Mouse (Mus musculus) T-helper 1 cell (primary cell): ENCODE measurements around the gene Gm44965.
"Not testable (repeated sequence)": the region's sequence is repeated elsewhere in the genome, so short reads cannot be mapped to it uniquely, and the experiment has no call there.

Experiments
- in situ Hi-C: fragments of 300-600 bp; cut with MboI, MseI; formaldehyde crosslinking; loops from one replicate; pipeline ENCODE4 v1.15.1; 2025; ENCODE audit warnings: high pct_unique_total_duplicates

Gm44965 gene

DNA sequence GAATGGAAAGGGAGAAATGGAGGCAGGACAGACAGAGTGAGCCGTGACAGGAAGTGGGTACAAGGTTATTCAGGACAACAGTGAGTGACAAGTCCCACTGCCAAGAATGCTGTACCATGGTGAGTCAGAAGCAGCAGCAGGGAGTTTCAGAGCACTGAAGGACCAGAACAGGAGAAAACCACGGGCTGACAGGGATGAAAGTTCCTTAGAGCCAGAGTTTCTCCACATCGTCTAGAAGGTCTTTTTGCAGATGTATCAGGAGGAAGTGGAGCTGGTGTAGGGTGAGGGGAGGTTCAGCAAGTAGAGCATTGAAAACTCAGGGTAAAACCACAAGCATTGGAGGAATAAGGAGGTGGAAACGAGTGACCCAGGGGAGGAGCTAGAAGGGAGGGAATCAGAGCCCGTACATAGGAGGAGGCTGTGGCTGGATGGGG, 14.5 kb upstream of the Gm44965 start:
- in situ Hi-C loops, result no loop called here

DNA sequence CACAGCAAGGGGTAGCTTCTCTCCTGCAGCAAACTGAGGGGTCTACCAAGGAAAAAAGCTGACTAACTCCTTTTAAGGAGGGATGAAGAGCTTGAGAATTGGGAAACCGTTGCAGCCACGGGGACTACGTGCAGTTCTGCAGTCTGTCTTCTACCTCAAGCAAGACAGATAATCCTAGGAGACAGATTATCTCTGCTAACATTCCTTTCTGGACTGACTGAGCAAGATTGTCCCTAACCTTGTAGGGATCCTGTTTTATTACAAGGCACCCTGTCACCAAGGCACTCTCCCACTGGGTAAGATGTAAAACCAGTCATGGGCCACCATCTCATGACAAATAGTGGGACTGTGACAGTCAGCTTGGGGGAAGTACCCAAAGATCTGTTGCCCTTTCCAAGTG, 12.5 kb upstream of the Gm44965 start:
- in situ Hi-C loops, result no loop called here

DNA sequence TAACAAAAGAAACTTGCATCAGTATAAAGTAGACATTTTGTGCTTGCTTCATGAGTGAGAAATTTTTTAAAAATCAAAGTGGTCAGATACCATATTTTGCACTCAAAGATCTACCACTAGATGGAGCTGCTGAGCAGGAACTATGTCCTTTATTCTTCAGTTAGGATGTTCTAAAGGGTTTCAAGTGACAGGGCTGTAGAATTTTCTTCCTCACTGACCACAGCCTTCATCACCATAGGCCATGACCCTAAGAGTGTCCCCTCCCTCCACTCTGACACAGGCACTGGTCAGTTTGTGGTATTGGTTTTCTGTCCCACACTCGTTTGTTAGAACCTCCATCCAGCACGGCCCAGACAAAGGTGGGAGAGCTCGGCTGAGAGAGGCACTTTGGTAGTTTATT, 11.7 kb upstream of the Gm44965 start:
- in situ Hi-C loops, result no loop called here

DNA sequence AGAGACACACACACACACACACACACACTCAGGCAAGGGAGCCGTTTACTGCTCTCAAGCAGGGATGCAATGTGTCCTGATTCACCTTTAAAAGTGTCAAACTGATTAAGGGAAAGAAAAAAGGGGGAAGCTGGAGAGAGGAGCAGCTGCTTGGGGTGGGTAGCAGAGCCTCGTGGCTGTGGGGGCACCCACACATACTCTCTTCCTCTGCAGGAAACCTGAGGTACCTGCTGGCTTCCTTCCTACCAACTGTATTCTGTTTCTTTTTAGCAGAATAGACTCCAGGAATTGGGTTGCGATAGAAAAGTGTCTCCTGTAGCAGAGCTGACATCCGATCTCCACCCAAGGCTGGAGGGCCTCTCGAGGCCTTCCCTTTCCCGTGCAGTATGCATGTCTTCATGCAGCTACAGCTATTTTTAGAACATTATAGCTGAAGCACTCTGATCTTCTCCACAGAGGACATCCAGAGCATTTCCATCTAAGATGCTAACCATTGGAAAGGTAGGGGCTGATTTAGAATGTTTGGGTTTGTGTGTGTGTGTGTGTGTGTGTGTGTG, 4.5 kb upstream of the Gm44965 start, which contains the start of gene Gm45021:
Gm45021 (plus strand) TSS at position 417 of the 557 bp plus-strand sequence.
- in situ Hi-C loops, result loop anchor here (5.0 kb wide), 1 partner anchor 77 kb away; no protein-coding TSS in a partner anchor

DNA sequence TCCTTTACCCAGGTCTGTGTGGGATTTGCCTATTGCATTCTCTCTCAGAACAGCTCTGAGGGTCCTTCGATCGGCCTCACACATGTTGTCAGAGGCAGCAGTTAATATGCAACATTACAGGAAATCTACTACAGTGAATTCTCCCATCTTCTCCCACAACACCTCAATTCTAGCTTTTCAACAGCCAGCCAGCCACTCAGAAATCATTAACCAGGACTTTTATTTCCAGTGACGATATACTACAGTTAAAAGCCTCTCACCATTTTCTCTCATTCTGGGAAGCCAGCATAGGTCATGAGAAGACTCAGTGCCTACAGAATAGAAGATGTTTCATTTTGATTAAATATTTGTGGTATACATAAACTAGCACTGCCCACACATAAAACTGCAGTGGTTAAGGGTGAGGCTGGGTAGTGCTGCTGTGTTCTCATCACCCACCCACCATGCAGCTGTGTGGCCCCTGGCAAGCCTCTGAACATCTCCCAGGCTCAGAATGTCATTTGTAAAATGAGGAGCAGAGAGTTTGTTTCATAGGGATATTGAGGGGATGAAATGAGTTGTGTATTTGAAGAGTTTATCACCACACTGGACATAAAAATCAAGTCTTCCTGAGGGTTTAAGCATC, 2.4 kb upstream of the Gm44965 start:
- in situ Hi-C loops, result no loop called here

DNA sequence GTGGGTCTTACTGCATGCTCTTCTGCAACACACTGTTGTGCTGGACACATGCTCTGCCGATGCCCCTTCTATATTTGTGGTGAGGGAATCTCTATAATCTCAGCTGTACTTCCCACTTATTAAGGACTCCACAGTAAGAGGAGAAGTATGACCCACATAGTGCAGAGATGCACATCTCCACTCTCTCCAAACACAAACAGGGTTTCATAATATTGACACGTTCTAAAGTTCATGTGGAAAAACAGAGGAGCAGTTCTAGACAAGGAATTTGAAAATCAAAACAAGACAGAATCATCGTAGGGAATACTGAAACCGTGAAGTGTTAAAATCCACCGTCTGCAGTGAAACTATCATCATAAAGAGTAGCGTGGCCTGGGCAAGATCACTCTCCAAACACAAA, 1.9 kb upstream of the Gm44965 start:
- in situ Hi-C loops, result no loop called here

DNA sequence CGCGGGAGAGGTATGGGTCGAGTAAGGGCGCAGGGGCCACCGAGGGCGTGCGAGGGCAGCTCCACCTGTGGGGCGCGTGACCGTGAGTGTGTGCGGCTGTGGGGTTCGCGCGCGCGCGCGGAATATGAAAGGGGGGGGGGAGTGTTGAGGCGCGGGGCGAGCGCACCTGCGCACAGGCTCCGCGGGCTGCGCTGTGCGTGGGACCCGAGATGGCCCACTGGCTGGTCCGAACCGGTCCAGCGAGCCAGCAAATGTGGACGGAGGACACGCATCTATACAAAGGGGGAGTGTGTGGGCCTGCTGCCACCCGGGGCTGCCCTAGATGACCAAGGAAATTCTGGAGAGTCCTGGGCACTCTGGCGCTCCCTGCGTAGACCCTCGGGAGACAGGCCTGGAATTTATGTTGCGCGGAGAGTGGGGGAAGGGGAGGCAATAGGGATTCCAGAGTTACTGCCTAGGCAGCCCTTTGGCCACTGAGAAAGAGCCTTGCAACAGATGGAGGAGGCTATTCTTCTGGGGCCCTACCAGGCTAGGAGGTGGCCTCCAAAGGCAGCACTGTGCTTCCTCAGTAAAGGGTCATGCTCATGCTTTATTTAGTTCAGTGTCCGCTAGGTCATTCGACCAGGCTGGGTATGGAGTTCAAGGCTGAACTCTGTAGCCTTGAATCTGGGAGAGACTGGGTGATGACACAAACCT, 450 bp downstream of the Gm44965 start:
- in situ Hi-C loops, result no loop called here

DNA sequence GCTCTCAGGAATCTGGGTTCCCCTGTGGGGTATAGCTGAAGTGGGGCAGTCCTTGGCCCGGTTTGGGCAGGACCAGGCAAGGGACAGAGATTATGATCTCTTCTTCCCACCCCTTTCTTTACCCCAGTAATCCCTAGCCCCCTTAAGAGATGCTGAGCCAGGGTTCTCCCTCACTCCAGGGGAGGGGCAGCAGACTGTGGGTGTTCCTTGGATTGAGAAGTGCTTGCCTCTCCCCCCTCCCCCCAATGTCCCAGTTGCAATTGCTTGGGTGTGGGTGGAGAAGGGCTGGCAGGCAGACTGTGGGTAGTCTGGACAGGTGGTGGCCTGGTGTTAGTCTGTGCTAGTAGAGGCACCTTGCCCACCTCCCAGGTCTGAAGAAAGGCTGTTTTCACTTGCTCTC, 1.5 kb downstream of the Gm44965 start:
- in situ Hi-C loops, result no loop called here

DNA sequence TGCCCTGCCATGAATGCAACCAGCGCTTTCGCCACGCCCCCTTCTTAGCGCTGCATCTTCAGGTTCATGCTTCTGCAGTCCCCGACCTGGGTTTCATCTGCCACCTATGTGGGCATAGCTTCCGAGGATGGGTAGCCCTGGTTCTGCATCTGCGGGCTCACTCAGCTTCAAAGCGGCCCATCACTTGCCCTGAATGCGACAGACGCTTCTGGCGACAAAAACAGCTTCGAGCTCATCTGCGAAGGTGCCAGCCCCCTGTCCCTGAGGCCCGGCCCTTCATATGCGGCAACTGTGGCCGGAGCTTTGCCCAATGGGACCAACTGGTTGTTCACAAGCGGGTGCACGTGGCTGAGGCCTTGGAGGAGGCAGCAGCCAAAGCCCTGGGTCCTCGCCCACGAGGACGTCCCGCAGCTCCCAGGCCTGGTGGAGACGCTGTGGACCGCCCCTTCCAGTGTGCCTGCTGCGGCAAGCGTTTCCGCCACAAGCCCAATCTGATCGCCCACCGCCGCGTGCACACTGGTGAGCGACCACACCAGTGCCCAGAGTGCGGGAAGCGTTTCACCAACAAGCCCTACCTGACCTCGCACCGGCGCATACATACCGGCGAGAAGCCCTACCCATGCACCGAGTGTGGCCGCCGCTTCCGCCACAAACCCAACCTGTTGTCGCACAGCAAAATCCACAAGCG, 2.9 kb downstream of the Gm44965 start:
- in situ Hi-C loops, result no loop called here

DNA sequence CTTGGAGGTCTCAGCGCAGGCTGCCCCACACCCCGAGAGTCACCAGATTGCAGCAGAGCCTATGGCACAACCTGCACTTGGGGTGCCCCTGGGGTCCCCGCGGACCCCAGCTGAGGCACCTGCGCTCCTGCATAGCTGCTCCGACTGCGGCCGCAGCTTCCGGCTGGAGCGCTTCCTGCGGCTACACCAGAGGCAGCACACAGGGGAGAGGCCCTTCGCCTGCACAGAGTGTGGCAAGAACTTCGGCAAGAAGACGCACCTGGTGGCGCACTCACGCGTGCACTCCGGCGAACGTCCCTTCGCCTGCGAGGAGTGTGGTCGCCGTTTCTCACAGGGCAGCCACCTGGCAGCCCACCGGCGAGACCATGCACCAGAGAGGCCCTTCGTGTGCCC, 3.5 kb downstream of the Gm44965 start:
- in situ Hi-C loops, result no loop called here

DNA sequence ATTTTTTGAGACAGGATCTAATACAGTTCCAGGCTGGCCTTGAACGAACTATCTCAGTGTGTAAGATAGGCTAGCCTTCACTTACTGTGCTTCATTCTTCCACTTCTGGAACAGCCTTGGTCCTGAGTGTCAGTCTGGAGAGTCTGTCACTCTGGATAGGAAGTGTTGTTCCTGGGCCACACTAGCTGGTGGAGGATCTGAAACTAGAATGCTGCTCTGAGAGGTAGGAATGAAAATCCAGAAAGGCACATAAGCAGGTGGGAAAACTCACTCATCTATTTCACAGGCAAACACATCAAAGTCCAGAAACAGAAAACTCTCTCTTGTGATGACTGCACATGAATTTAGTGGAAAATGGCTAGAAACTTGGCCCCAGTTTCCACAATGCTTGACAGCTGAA, 6.9 kb downstream of the Gm44965 start:
- in situ Hi-C loops, result no loop called here

DNA sequence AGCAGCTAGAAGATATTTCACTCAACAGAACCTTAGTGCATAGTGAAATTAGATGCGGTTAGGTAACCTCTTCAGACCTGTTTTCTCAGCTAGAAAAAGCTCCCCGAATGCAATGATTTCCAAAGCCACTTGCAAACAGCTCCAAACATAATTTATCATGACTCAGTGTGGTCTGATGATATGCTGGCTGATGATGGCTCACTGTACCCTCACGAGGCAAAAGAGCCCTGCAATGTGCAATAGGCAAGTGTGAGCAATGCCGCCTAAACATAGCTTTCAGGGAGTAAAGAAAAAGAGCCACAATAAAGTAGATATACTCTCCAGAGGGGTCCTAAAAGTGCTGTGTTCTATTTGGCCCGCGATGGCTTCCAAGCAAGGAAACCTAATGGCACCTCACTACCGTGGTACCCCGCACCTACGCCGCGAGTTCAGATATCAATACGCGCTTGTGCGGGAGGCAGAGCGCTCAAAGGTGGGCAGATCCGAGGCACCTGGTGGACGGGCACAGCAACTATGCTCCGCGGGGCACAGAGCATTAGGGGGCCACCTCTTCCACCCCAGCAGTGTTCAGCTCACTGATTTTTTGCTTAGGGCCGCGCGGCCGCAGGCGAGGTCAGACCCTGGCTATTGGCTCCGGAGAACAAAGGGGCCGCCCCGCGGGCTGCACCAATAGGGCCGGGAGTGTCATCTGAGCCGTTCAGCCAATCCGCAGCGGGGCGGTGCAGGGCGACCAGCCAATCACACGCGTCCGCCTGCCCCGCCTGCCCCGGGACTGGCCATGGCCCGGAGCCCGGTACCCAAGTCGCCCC, 7.7 kb downstream of the Gm44965 start, which contains the start of gene Zfp775:
Zfp775 (plus strand) TSS at position 793 of the 809 bp plus-strand sequence.
- in situ Hi-C loops, result no loop called here

DNA sequence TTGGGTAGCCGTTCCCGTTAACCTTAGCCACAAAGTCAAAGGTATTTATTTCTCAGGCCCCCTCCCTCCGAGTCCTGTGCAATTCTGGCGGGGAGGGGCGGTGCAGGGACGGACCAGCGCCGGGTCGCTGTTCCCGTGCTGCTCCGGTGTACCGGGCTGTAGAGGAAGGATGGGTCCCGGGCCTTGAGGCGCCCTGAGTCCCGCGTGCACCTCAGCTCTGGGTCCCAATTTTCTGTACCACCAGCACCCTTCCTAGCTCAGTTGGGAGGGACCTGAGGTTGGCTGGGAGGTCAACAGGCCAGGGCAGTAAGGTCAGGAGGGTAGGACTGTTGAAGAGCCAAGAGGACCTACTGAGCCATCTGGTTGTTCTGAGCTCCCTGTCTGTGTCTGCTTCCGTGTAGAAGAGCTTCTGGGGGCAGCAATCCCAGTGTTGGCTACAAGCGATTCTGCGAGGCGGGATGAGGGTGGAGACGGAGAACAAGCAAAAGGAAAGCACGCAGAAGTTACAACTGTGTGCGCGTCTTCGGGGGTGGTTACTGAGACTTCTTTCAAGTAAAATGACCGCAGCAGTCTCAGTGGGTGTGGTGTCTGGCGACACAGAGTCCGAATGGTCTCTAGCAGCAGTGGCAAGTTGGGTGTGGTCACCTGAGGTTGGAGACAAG, 8.5 kb downstream of the Gm44965 start:
- in situ Hi-C loops, result no loop called here

DNA sequence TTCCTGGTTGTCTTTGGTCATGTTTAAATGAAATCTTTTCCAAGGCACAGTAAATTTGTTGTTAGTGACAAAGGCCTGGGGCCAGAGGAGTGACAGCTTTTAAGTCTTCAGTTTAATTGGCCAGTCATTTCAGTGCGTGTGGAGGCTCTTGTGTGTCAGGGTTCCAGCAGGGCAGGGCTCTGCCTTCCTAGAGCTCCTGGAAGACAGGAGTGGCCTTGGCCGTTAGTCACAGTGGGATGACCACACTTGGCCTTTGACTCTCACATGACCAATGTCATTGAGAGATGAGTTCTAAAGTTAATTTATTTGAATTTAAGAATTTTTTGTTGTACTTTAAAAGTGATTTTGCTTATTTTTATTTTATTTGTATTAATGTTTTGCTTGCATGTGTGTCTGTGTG, 14.4 kb downstream of the Gm44965 start:
- in situ Hi-C loops, result no loop called here

DNA sequence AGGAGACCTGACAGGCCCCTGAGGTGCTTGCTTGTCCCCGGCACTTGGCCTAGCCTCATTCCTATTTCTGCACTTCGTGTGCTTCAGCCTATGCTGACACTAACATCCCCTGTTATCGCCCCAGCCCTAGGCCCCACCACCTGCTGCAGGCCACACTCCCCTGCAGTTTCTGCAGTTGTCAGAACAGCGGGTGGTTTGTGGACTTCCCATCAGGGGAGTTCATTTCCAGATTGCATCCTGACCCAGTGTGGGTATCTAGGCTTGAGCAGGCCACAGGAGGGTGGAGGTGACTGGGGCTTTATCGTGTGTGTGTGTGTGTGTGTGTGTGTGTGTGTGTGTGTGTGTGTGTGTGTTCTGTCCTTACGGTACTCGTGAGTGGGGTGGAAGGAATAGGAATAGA, 15.8 kb downstream of the Gm44965 start:
- in situ Hi-C loops, result no loop called here

DNA sequence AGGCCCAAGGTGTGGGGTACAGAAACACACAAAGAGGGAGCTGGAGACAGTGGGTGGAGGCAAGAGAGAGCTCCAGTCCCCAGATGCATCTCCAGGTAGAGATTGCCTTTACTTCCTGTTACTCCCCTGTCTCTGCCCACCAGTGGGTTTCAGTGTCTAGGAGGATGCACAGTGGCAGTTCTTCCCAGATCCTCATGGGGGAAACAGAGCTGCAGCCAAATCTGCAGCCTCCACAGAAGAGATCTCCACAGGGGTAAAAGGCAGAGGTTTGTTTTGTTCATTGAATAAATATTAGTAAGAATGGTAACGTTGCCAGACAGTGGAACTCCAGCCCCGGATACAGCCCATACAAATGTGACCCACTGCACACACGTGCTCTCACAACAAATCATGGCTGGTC, 16.9 kb downstream of the Gm44965 start:
- in situ Hi-C loops, result no loop called here

DNA sequence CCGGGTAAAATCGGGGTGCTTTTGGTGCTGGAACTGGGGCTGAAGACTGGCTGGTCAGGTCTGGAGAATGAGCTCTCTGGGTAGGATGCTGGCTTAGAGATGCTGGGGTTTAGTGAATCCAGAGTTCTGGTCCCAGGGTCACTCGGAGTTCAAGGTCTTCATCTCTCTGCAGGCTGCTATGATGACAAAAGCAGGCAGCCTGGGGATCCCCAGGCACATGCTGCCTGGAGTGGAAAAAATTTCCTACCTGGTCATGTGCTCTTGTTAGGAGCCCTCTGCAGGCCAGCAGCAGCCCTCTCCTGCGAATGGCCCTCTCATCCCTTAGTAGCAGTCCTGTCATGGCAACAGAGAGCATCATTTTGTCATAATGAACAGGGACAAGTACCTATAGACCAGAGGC, 19.7 kb downstream of the Gm44965 start:
- in situ Hi-C loops, result no loop called here

DNA sequence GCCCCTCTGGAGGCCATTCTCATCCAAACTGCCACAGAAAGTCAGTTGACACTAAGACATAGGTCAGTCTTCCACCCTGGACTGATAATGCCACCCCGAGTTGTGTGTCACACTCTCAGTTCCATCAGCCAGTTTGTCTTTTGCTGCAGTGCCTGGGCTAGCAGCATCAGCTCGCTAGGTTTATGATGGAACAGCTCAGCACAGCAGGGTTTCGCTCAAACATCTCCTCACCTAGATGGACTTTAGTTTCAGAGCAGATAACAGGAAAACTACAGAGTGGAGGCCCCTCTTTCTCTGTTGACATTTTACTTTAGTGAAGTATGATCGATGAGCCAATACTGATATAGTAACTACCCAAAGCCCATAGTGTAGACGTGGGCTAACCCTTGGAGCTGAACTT, 21.0 kb downstream of the Gm44965 start:
- in situ Hi-C loops, result no loop called here

DNA sequence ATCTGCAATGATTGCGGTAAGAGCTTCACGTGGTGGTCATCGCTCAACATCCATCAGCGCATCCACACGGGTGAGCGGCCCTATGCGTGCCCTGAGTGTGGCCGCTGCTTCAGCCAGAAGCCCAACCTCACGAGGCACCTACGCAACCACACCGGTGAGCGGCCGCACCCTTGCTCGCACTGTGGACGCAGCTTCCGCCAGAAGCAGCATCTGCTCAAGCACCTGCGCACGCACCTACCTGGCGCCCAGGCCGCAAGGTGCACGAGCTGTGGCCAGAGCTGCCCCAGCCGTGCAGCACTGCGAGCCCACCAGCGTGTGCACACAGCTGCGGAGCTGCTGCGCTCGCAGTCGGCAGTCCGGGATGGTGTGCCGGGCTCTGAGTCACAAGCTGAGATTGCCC, 26.3 kb downstream of the Gm44965 start:
- in situ Hi-C loops, result no loop called here

DNA sequence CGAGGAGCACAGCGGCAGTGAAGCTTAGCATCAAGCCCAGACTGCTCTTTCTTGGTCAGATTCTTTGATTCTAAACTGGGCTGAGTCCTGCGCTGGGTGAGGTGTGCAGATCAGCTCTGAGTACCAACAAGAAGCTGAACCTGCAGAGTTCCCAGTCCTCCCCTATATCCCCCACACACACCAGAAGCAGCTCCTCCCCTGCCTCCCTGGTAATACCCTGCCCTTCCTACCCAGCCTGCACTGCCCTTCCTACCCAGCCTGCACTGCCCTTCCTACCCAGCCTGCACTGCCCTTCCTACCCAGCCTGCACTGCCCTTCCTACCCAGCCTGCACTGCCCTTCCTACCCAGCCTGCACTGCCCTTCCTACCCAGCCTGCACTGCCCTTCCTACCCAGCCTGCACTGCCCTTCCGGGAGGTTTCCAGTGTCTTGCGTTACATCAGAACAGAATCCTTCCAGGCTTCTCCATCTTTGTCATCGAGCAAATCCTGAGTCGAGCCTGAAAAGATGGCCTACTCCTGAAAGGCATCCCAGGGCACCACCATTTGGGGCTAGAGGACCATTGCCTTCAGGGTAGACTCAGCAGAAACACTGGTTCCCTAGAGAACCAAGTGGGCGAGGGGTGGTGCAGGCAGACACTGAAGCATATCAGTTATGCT, 28.6 kb downstream of the Gm44965 start:
- in situ Hi-C loops, result not testable (repeated sequence)

DNA sequence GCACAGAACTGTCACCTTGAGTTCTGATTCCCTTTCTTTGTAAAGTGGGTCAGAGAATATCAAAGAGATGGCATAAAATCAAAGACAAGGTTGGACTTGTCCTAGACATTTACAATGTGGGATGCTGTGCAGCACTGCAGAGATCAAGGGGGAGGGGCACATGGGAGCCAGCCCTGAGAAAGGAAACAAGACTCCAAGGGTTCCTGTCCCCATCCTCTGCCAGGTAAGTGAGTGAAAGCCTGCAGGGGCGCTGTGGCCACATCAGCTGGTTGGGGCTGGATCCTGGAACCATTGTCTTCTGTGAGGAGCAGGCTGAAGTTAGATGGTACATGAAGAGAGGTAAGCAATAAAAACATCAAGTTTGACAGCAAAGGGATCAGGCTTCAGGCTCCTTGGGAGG, 29.7 kb downstream of the Gm44965 start:
- in situ Hi-C loops, result no loop called here
